Mouse (Mus musculus) subcutaneous adipose tissue, adult 2 months (tissue): Measurements from ENCODE around the gene Cyp2b9. TPM values are rescaled to one million over a fixed set of nuclear protein-coding genes. Genes with fewer than 3 reads are reported as not detected.

Source experiments
- polyA plus RNA-seq: library from polyadenylated mRNA; depleted of rRNA; stranded (reverse); fragments of >200 nt; gene quantifications from 2 replicates; pipeline ENCODE4 v1.2.3, GENCODE M21; 2012; ENCODE audit warnings: low replicate concordance; rRNA removed

Cyp2b9 gene
- 0.13 and 0.18 TPM in 2 replicates for polyA plus RNA-seq

DNA sequence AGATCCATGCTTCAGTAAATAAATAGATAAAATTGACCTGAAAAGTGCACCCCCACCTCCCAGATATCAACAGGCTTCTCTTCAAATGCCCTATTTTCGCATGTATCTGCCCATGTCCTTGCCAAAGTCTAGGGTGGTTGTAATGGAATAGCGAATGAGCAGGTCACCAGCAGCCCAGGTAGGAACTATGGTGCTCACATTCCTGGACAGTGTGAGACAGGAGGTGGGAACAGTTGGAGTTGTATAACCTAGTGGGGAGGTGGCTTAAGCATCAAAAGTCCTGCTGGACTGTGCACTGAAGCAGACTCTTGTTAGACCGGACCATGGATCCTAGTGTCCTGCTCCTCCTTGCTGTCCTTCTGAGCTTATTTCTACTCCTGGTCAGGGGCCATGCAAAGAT lies at the start of gene Cyp2b9:
Gene Cyp2b9 (plus strand): TSS at position 301 of the 400 bp plus-strand sequence.

DNA sequence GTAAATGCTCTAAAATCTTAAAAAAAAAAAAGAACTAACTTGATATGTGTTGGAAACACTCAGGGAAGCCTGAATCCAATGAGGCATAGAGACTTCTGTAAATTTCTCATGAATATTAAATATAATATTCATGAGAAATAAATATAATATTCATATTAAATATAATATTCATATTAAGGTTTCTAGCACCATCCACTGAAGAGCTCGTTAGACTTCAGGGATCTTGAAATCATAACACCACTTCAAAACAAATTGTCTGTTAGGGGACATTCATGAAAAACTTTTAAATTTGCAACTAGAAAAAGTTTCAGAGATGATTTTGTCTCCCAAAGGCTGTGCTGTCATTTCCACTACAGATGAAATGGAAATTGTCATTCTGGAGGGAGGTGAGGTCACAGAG lies 86.8 kb downstream of the Cyp2b9 start, which contains the start of gene Vmn1r184:
Gene Vmn1r184 (plus strand): TSS at position 301 of the 400 bp plus-strand sequence.

Other genes starting within 250 kb of the Cyp2b9 start
- gene Cyp2b13, start 111.9 kb upstream of the Cyp2b9 start, polyA plus RNA-seq, result 0.06 and 0.12 TPM in 2 replicates
- gene Vmn1r184, start 86.9 kb downstream of the Cyp2b9 start, polyA plus RNA-seq, result not detected in 2 replicates
- 0.15 TPM in 1 of 2 replicates, not detected in the other for gene Cyp2a4, start 133.8 kb downstream of the Cyp2b9 start, polyA plus RNA-seq
- gene Nlrp9c, start 230.3 kb downstream of the Cyp2b9 start, polyA plus RNA-seq, result not detected in 2 replicates